Mouse (Mus musculus) liver, embryonic 12.5 days (tissue): ENCODE data around the gene Ift122. TPM values are rescaled to one million over a fixed set of nuclear protein-coding genes. Genes with fewer than 3 reads are reported as not detected.

ENCODE experiments used
- polyA plus RNA-seq: library from polyadenylated mRNA; unstranded; fragments of >200 nt; fragmentation: Nextera tagmentation; extraction: Ambion mirVana; gene quantifications from 2 replicates; pipeline ENCODE4 v1.2.1, GENCODE M21; 2016

Gene Ift122
- polyA plus RNA-seq, 1 experiment from 2014 or later: 5.3 TPM

Other genes starting within 250 kb of the Ift122 start
- gene Raf1, start 176.8 kb upstream of the Ift122 start, polyA plus RNA-seq: 52.4 and 53.2 TPM in 2 replicates
- gene Tmem40, start 91.1 kb upstream of the Ift122 start, polyA plus RNA-seq: 29.1 and 32.7 TPM in 2 replicates
- gene Cand2, start 78.9 kb upstream of the Ift122 start, polyA plus RNA-seq: 9.5 and 10.5 TPM in 2 replicates
- gene Rpl32, start 44.7 kb upstream of the Ift122 start, polyA plus RNA-seq: 1,876 and 1,897 TPM in 2 replicates
- gene Efcab12, start 15.1 kb upstream of the Ift122 start, polyA plus RNA-seq: 0.25 and 0.26 TPM in 2 replicates
- gene Mbd4, start 99 bp upstream of the Ift122 start, polyA plus RNA-seq: 14.5 and 16.2 TPM in 2 replicates
- not detected in 2 replicates for gene Rho, start 78.3 kb downstream of the Ift122 start, polyA plus RNA-seq
- gene H1foo, start 91.5 kb downstream of the Ift122 start, polyA plus RNA-seq: not detected in 2 replicates
- gene Plxnd1, start 141.5 kb downstream of the Ift122 start, polyA plus RNA-seq: 16.2 TPM in 2 replicates